Mouse (Mus musculus) central nervous system, embryonic 11.5 days (tissue): ENCODE data around the gene Vmn2r21. TPM values are rescaled to one million over a fixed set of nuclear protein-coding genes. Genes with fewer than 3 reads are reported as not detected.

Experiments
- polyA plus RNA-seq: library from polyadenylated mRNA; depleted of rRNA; stranded (reverse); fragments of >200 nt; gene quantifications from 2 replicates; pipeline ENCODE4 v1.2.3, GENCODE M21; 2012; rRNA removed

The Vmn2r21 gene
- polyA plus RNA-seq = not detected in 2 replicates

GRCm38 (mm10) chr6:123533306-123533705 is at the start of gene Vmn2r21:
Vmn2r21 (minus strand) TSS chr6:123533406.

Other genes starting within 250 kb of the Vmn2r21 start
- 0.02 and 0.04 TPM in 2 replicates for gene Clec4e, start 243.5 kb downstream of the Vmn2r21 start, polyA plus RNA-seq
- gene Vmn2r19, start 225.1 kb downstream of the Vmn2r21 start, polyA plus RNA-seq = not detected in 2 replicates
- gene Vmn2r20, start 115.3 kb downstream of the Vmn2r21 start, polyA plus RNA-seq = not detected in 2 replicates
- not detected in 2 replicates for gene Vmn2r22, start 117.3 kb upstream of the Vmn2r21 start, polyA plus RNA-seq
- not detected in 2 replicates for gene Vmn2r23, start 169.3 kb upstream of the Vmn2r21 start, polyA plus RNA-seq
- gene Vmn2r24, start 245.5 kb upstream of the Vmn2r21 start, polyA plus RNA-seq = not detected in 2 replicates